Mouse (Mus musculus) liver, embryonic 13.5 days (tissue): ENCODE measurements at regions not wholly inside any gene's neighbourhood (a gene's known extent, or its start where the extent isn't known, plus 50 kb on each side); places are given as distances from the start of the nearest gene placed in this dataset.

Source experiments
- ATAC-seq: fragments of 200-750 bp; cut with Nextera tagmentation; 2 replicates; pipeline ENCODE4 v1.8.0; 2017; ENCODE audit warnings: low read depth, mild to moderate bottlenecking, moderate number of reproducible peaks, moderate library complexity
- DNase-seq: peaks from one replicate; pipeline ENCODE4 v3.0.0; 2022
- H3K27ac ChIP-seq: fragments of 300-500 bp; sonication (generic); 2 replicates; pipeline ENCODE4 v1.5.1; 2015; ENCODE audit warnings: moderate library complexity, mild to moderate bottlenecking, inconsistent platforms
- H3K27me3 ChIP-seq: fragments of 300-500 bp; sonication (generic); 2 replicates; pipeline ENCODE4 v1.6.1; 2015; ENCODE audit warnings: mild to moderate bottlenecking, inconsistent platforms
- H3K36me3 ChIP-seq: fragments of 300-500 bp; sonication (generic); 2 replicates; pipeline ENCODE4 v1.6.1; 2015; ENCODE audit warnings: mild to moderate bottlenecking, inconsistent platforms
- H3K4me1 ChIP-seq: fragments of 300-500 bp; sonication (generic); replicated peaks from 2 replicates; pipeline ENCODE4 v1.6.1; 2015; ENCODE audit warnings: inconsistent platforms
- H3K4me2 ChIP-seq: fragments of 300-500 bp; sonication (generic); 2 replicates; pipeline ENCODE4 v1.6.1; 2015; ENCODE audit warnings: inconsistent platforms, mild to moderate bottlenecking, moderate library complexity
- H3K4me3 ChIP-seq: fragments of 300-500 bp; sonication (generic); replicated peaks from 2 replicates; pipeline ENCODE4 v1.5.1; 2015; ENCODE audit warnings: mild to moderate bottlenecking, inconsistent platforms
- H3K9ac ChIP-seq: fragments of 300-500 bp; sonication (generic); 2 replicates; pipeline ENCODE4 v1.6.1; 2015; ENCODE audit warnings: mild to moderate bottlenecking, inconsistent platforms
- H3K9me3 ChIP-seq: fragments of 300-500 bp; sonication (generic); replicated peaks from 2 replicates; pipeline ENCODE4 v1.6.1; 2016; ENCODE audit warnings: inconsistent platforms
- WGBS: fragments of 180-500 bp; shearing (Covaris S2); methylation state at CpG from one replicate; pipeline ENCODE4 v1.1.7; 2015; ENCODE audit not compliant: insufficient replicate concordance; 5-methylcytosine and 5-hydroxymethylcytosine counted together

DNA sequence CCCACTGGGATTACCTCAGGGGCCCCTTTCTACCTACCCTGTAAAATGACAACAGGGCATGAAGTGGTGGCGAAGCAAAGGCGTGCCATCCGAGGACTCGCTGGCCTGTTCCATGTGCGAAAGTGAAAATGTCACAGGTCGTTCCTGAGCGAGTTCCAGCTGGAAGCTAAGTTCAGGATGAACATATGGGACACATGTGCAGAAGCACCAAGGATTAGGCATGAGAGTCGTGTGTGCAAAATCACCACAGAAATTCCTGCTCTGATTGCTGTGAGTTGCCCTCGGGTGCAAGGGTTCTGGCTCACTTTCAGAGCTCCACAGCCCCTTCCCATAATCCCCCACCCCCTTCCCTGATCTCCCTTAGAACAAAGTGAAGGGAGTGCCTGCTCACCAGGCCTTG is 147.6 kb upstream of the Nfe2l3 start:
- no peak for DNase-seq
- Histone ChIP-seq H3K4me3 (no peak overlapping the region), H3K9me3 (no peaks in the 10 kb centered on the region), H3K27me3 (no peaks in the 10 kb centered on the region), H3K4me1 (no peaks in the 10 kb centered on the region), H3K9ac (no peak overlapping the region), H3K4me2 (no peak overlapping the region), H3K27ac (no peak overlapping the region), H3K36me3 (no peaks in the 10 kb centered on the region)
- 71% methylated on average over 9 of the region's 9 CpGs for WGBS
- ATAC-seq, result no peak

DNA sequence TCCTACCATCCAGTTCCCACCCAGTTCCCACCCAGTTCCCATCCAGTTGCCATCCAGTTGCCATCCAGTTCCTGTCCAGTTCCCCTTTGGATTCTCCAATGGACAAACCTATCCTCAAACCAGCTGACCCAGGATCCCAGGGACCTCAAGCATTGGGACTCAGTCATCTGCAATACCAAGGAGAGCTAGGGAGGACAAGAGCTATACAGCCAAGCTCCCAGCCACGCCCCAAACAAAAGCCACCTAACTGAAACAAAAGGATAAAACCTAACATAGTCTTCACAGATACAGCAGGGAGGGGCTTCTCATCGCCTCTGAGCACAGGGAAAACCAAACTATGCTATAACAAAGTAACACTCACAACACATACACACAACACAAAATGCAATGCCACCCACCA is 145.6 kb upstream of the Nfe2l3 start:
- Histone ChIP-seq H3K4me2 (no peak overlapping the region), H3K4me1 (no peaks in the 10 kb centered on the region), H3K36me3 (no peaks in the 10 kb centered on the region), H3K27ac (no peak overlapping the region), H3K9me3 (no peaks in the 10 kb centered on the region), H3K9ac (no peak overlapping the region), H3K4me3 (no peak overlapping the region), H3K27me3 (no peaks in the 10 kb centered on the region)
- DNase-seq (no peak), ATAC-seq (no peak)
- 42% methylated on average over 2 of the region's 2 CpGs for whole genome bisulfite sequencing

DNA sequence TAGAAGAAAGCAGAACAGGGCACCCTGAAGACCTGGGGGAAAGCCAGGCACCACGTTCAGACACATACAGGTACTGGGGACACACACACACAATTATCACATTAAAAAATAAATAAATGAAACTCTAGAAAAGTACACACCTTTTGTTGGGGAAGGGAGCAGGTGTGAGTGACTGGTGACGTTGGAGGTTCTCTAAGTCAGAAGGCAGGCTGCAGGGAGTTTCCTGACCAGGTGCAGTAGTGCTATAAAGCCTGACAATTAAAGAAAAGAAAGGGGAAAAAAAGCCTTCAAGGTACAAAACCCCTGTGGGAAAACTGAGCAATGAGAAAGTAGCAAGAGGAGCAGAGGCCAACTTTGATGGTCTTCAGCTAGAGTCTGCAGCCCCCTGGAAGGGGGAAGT is 145.1 kb upstream of the Nfe2l3 start:
- no peaks in the 10 kb centered on the region for H3K36me3 ChIP-seq
- 47% methylated on average over 2 of the region's 2 CpGs for WGBS
- H3K9ac ChIP-seq, result no peak overlapping the region
- no peak overlapping the region for H3K4me2 ChIP-seq
- ATAC-seq (no peak), DNase-seq (no peak)
- no peaks in the 10 kb centered on the region for H3K4me1 ChIP-seq
- no peaks in the 10 kb centered on the region for H3K27me3 ChIP-seq
- no peak overlapping the region for H3K27ac ChIP-seq
- H3K9me3 ChIP-seq, result no peaks in the 10 kb centered on the region
- H3K4me3 ChIP-seq, result no peak overlapping the region

DNA sequence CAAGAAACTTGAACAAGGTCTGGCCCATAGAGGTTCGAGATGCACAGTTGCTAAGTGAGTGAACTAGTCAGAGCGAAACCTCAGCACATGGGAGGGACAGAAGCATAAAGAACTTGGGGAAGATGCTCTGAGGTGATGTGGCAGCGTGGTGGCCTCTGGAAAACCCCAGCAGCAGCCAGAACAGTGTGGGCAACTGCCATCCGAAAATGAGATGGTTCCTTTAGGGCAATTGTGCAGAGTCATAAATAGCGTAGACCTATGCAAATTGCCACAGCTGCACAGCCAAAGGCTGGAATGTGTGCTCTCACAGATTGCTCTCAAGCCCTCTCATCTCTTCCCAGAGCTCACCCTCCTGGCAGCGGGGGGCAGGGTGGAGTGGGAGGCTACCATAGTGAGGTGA is 144.7 kb upstream of the Nfe2l3 start:
- Histone ChIP-seq H3K4me1 (no peaks in the 10 kb centered on the region), H3K27me3 (no peaks in the 10 kb centered on the region), H3K36me3 (no peaks in the 10 kb centered on the region), H3K4me3 (no peak overlapping the region), H3K9ac (no peak overlapping the region), H3K27ac (no peak overlapping the region), H3K9me3 (no peaks in the 10 kb centered on the region), H3K4me2 (no peak overlapping the region)
- DNase-seq (no peak), ATAC-seq (no peak)
- 47% methylated on average over 6 of the region's 6 CpGs for WGBS

DNA sequence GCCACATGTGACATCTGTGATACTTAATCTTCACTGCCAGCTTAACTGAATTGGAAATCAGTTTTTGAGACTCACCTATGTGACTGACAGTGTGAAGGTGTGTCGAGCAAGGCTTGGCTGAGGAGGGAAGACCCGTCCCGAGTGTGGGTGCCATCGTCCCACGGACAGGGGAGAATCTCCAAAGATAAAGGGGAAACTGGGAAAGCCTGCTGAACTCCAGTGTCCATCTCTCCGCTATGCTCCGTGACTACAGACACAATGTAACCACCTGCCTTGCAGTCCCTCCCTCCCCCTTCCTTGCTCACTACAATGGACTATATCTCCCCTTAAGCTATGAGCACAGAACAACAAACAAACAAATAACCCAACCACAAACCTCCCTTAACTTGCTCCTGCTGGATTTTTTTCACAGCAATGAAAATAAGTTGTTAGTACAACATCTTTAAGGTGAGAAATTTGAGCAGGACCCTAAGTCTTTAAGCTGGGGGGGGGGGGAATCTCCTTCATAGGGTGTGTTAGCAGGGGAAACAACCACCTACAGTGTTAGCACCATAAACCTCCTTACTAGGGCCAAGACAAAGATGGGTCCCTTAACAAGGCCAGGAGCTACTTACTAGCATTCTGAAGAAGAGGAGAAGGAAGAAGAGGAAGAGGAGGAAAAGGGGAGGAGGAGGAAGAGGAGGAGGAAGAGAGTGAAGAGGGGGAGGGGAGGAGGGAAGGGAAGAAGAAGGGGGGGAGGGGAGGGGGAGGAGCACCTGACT is 144.0 kb upstream of the Nfe2l3 start:
- Histone ChIP-seq H3K27me3 (no peaks in the 10 kb centered on the region), H3K9me3 (no peaks in the 10 kb centered on the region)
- DNase-seq, result no peak

DNA sequence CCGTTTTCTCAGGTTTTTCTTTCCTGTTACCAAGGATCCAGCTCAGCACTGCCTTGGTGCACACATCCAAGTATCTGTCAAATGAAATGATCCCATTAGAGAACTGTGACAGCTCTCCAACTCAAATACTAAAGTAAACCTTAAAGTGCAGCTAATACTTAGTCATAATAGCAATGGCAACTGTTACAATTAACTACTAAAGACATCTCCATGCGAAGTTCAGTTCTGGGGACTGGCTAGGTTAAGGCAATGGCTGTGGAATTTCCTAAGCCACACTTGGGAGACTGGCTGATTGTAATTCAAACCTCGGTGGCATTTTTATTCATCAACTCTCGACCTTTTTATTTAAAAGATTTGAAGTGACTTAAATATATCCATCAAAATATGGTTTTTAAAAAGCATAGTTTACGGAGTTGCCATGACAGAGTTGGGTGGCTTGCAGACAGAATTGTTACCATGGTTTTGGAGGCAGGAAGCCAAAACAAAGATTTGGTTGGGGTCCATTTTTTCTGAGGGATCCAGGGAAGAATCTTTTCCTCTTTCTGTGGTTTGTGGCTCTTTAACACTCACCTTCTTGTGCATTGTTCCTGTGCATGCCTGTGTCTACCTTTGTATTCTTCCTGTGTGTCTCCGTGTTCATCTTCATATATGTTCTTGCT is 143.3 kb upstream of the Nfe2l3 start:
- no peak for DNase-seq
- H3K4me2 ChIP-seq, result no peak overlapping the region
- H3K9ac ChIP-seq, result no peak overlapping the region
- no peak for ATAC-seq
- H3K27ac ChIP-seq, result no peak overlapping the region
- no peaks in the 10 kb centered on the region for H3K27me3 ChIP-seq
- H3K36me3 ChIP-seq, result no peaks in the 10 kb centered on the region
- no peaks in the 10 kb centered on the region for H3K4me1 ChIP-seq
- WGBS, result 47% methylated on average over 6 of the region's 6 CpGs
- no peaks in the 10 kb centered on the region for H3K9me3 ChIP-seq
- H3K4me3 ChIP-seq, result no peak overlapping the region

More for the DNA sequence above, 144.0 kb upstream of the Nfe2l3 start:
- no peak overlapping the region for H3K27ac ChIP-seq
- H3K4me2 ChIP-seq, result no peak overlapping the region
- no peak overlapping the region for H3K4me3 ChIP-seq
- no peak for ATAC-seq
- WGBS, result 53% methylated on average over 7 of the region's 7 CpGs
- H3K36me3 ChIP-seq, result no peaks in the 10 kb centered on the region
- no peaks in the 10 kb centered on the region for H3K4me1 ChIP-seq
- H3K9ac ChIP-seq, result no peak overlapping the region

GRCm38 (mm10) chr6:51300694-51301417 is 131.6 kb upstream of the Nfe2l3 start:
- Histone ChIP-seq H3K27ac (no peak overlapping the region), H3K36me3 (no peaks in the 10 kb centered on the region), H3K4me3 (no peak overlapping the region), H3K27me3 (no peaks in the 10 kb centered on the region), H3K9ac (no peak overlapping the region), H3K4me1 (peaks cover 21% of the 10 kb centered on the region), H3K4me2 (no peak overlapping the region), H3K9me3 (no peaks in the 10 kb centered on the region)
- DNase-seq, result no peak
- ATAC-seq, result peak; percentile 53; the same call in 1 of the 2 replicates
- WGBS, result 38% methylated on average over 11 of the region's 11 CpGs

GRCm38 (mm10) chr6:51301831-51302230 is 130.6 kb upstream of the Nfe2l3 start:
- Histone ChIP-seq H3K4me1 (peaks cover 21% of the 10 kb centered on the region), H3K4me3 (no peak overlapping the region), H3K36me3 (no peaks in the 10 kb centered on the region), H3K9ac (no peak overlapping the region), H3K4me2 (no peak overlapping the region), H3K9me3 (no peaks in the 10 kb centered on the region), H3K27ac (no peak overlapping the region), H3K27me3 (no peaks in the 10 kb centered on the region)
- DNase-seq, result peak; percentile 9
- WGBS, result 39% methylated on average over 4 of the region's 4 CpGs
- ATAC-seq, result peak; percentile 57

DNA sequence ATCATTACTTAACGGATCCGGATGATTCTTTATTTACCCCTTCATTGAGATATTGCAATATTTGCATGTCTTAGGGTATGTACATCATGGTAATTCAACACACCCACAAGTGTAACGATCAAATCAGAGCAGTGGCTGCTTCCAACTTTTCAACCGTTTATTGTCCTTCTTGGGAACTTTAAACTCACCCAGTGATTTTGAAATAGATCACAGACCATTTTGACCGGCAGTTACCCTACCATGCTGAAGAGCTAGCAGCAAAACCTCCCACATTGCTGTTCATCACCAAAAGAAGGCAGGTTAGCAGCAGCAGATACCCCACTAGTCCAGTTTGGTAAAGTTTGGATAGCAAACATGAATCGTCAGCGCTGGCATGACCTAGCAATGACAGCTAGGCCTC is 130.2 kb upstream of the Nfe2l3 start:
- Histone ChIP-seq H3K4me2 (no peak overlapping the region), H3K36me3 (no peaks in the 10 kb centered on the region), H3K4me3 (no peak overlapping the region), H3K27me3 (no peaks in the 10 kb centered on the region), H3K4me1 (peaks cover 21% of the 10 kb centered on the region), H3K27ac (no peak overlapping the region), H3K9ac (no peak overlapping the region), H3K9me3 (no peaks in the 10 kb centered on the region)
- DNase-seq, result no peak
- no peak for ATAC-seq
- 78% methylated on average over 7 of the region's 7 CpGs for WGBS

GRCm38 (mm10) chr6:51318341-51318740 is 114.1 kb upstream of the Nfe2l3 start:
- WGBS, result 41% methylated on average over 2 of the region's 2 CpGs
- H3K4me3 ChIP-seq, result no peak overlapping the region
- no peak overlapping the region for H3K4me2 ChIP-seq
- H3K9me3 ChIP-seq, result no peaks in the 10 kb centered on the region
- DNase-seq, result no peak
- no peak for ATAC-seq
- H3K9ac ChIP-seq, result no peak overlapping the region
- no peak overlapping the region for H3K27ac ChIP-seq
- H3K4me1 ChIP-seq, result no peaks in the 10 kb centered on the region
- no peaks in the 10 kb centered on the region for H3K36me3 ChIP-seq
- H3K27me3 ChIP-seq, result no peaks in the 10 kb centered on the region

- WGBS, result 54% methylated on average over 1 of the region's 1 CpGs
- no peak overlapping the region for H3K4me3 ChIP-seq
- H3K36me3 ChIP-seq, result no peaks in the 10 kb centered on the region
- no peaks in the 10 kb centered on the region for H3K9me3 ChIP-seq
- no peak overlapping the region for H3K9ac ChIP-seq
- no peaks in the 10 kb centered on the region for H3K27me3 ChIP-seq
- H3K27ac ChIP-seq, result no peak overlapping the region
- DNase-seq (no peak), ATAC-seq (no peak)
- H3K4me2 ChIP-seq, result no peak overlapping the region
- H3K4me1 ChIP-seq, result no peaks in the 10 kb centered on the region
Measured at GRCm38 (mm10) chr6:51320019-51320418, 112.5 kb upstream of the Nfe2l3 start.
